Mouse (Mus musculus) lung, embryonic 16.5 days (tissue): ENCODE data around the gene Ciao1. TPM values are rescaled to one million over a fixed set of nuclear protein-coding genes. Genes with fewer than 3 reads are reported as not detected.
"Not testable (repeated sequence)": the region's sequence is repeated elsewhere in the genome, so short reads cannot be mapped to it uniquely, and the experiment has no call there.

Experiments
- ATAC-seq: fragments of 200-750 bp; cut with Nextera tagmentation; 2 replicates; pipeline ENCODE4 v1.8.0; 2017; ENCODE audit warnings: low read depth, mild to moderate bottlenecking, moderate library complexity
- H3K27ac ChIP-seq: fragments of 300-500 bp; sonication (generic); 2 replicates; pipeline ENCODE4 v1.5.1; 2014; ENCODE audit warnings: mild to moderate bottlenecking, control low read depth, low read length
- H3K27me3 ChIP-seq: fragments of 300-500 bp; sonication (generic); 2 replicates; pipeline ENCODE4 v1.6.1; 2014; ENCODE audit warnings: low read depth, low read length, mixed read lengths; ENCODE audit not compliant: control insufficient read depth, insufficient read depth
- H3K36me3 ChIP-seq: fragments of 300-500 bp; sonication (generic); 2 replicates; pipeline ENCODE4 v1.6.1; 2014; ENCODE audit warnings: low read length; ENCODE audit not compliant: control insufficient read depth, insufficient read depth
- H3K4me1 ChIP-seq: fragments of 300-500 bp; sonication (generic); replicated peaks from 2 replicates; pipeline ENCODE4 v1.6.1; 2014; ENCODE audit warnings: low read length, mixed read lengths; ENCODE audit not compliant: control insufficient read depth, insufficient read depth
- H3K4me2 ChIP-seq: fragments of 300-500 bp; sonication (generic); 2 replicates; pipeline ENCODE4 v1.6.1; 2014; ENCODE audit warnings: low read depth, low read length, control low read depth
- H3K4me3 ChIP-seq: fragments of 300-500 bp; sonication (generic); 2 replicates; pipeline ENCODE4 v1.5.1; 2014; ENCODE audit warnings: mild to moderate bottlenecking, low read length, control low read depth
- H3K9ac ChIP-seq: fragments of 300-500 bp; sonication (generic); 2 replicates; pipeline ENCODE4 v1.6.1; 2014; ENCODE audit warnings: low read length, control low read depth
- H3K9me3 ChIP-seq: fragments of 300-500 bp; sonication (generic); 2 replicates; pipeline ENCODE4 v1.6.1; 2016; ENCODE audit warnings: low read length; ENCODE audit not compliant: control insufficient read depth
- WGBS: fragments of 180-500 bp; shearing (Covaris S2); extraction: QIAGEN DNeasy Blood & Tissue Kit; methylation state at CpG from one replicate; pipeline ENCODE4 v1.1.7; 2014; 5-methylcytosine and 5-hydroxymethylcytosine counted together
- polyA plus RNA-seq: library from polyadenylated mRNA; unstranded; fragments of >200 nt; fragmentation: Nextera tagmentation; extraction: Ambion mirVana; gene quantifications from 2 replicates; pipeline ENCODE4 v1.2.1, GENCODE M21; 2015

Ciao1 gene
- polyA plus RNA-seq = 69.9 and 75.9 TPM in 2 replicates

DNA sequence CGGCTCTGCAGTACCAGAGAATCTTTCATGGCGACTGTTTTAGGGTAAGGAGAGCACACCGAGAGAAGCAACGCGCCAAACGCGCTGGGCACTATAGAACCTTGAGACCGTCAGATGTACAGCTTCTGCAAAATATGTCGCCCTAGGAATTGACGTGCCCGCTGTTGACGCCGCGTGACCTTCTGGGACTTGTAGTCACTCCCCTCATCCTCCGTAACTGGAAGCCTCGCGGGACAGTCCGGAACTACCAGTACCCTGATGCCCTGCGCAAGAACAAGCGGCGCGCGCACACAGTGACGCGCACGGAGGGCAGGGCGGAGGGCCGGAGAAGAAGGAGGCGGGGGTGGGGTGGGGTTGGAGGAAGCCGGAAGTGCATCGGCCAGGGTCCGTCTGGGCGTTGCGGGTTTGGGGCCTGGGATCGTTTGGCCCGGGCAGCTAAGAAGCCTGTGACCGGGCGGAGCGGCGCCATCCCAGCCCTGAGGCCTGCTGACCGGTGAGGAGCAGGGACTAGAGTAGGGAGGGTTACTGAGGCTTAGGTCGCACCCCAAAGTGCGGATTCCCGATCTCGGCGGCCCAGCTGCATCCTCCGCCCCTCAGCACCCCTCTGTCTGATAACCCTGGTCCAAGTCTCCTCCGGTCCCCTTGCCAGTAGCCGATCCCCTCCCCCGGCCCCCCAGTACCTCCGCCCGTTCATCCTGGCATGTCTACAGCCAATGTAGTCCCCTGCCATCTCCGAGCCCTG, at the start of gene Ciao1, which contains the start of gene Tmem127:
Gene Ciao1 (minus strand): TSS at position 225 of the 742 bp plus-strand sequence.
Gene Tmem127 (plus strand): TSS at position 317 of the 742 bp plus-strand sequence.
- Histone ChIP-seq H3K4me2 (peak within 1 kb of the TSS; percentile 95), H3K4me1 (peaks cover 16% of the 10 kb centered on the region), H3K9ac (peak within 1 kb of the TSS; percentile 96), H3K27me3 (no peaks in the 10 kb centered on the region), H3K36me3 (peaks cover 13% of the 10 kb centered on the region), H3K4me3 (peak within 1 kb of the TSS; percentile 93), H3K27ac (peak within 1 kb of the TSS; percentile 38; the same call in 1 of the 2 replicates), H3K9me3 (no peaks in the 10 kb centered on the region)
- peak; percentile 99 for ATAC-seq
- WGBS = under 1% methylated on average over 53 of the region's 53 CpGs

- Histone ChIP-seq H3K9me3 (no peaks in the 10 kb centered on the region), H3K4me3 (no peak overlapping the region), H3K4me2 (no peak overlapping the region), H3K27ac (no peak overlapping the region), H3K4me1 (no peaks in the 10 kb centered on the region), H3K27me3 (no peaks in the 10 kb centered on the region), H3K36me3 (peaks cover 37% of the 10 kb centered on the region), H3K9ac (no peak overlapping the region)
- 93% methylated on average over 7 of the region's 7 CpGs for WGBS
- ATAC-seq = no peak
These were observed 49.6 kb upstream of the Ciao1 start for GRCm38 (mm10) chr2:127297001-127297805.

DNA sequence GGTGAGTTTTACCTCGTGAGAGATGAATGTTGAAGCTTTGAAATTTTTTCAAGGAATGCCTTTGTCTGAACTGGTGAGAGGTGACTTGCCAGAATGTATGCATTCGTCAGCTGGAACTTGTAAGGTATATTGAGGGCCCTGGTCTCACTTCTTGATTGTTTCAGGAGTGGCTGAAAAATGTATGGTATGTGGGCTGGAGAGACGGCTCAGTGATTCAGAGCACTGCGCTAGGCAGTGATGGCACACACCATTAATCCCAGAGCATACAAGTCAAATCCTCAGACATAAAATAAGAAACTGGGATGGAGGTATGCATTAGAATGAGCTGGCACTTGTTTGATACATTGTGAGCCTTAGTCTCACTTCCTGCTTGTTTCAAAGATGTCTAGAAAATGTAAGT, 44.6 kb upstream of the Ciao1 start:
- 0 out of 2 replicates have a peak, but pooled peaks have one; percentile 36 for ATAC-seq
- Histone ChIP-seq H3K9ac (no peak overlapping the region), H3K27me3 (no peaks in the 10 kb centered on the region), H3K4me1 (no peaks in the 10 kb centered on the region), H3K9me3 (no peaks in the 10 kb centered on the region), H3K4me2 (no peak overlapping the region), H3K4me3 (no peak overlapping the region), H3K27ac (no peak overlapping the region), H3K36me3 (peaks cover 21% of the 10 kb centered on the region)
- WGBS = 57% methylated on average over 4 of the region's 4 CpGs

DNA sequence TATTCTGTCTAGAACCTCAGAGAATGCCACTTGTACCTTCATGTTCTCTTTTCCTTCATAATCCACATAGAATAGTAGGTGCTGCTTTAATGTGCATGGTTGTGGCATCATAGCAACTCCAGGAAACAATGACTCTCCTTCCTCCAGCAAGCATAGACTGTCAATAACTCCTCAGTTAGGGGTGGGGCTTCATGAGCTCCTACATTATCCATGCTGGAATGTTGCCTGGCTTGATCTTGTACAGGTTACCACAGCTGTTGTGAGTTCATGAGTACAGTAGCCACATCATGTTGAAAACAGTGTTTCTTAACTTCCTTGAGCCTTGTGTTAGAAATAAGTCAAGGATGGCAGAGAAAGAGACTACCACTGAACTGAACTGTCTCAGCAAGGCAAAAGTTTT, 30.5 kb upstream of the Ciao1 start:
- Histone ChIP-seq H3K4me1 (no peaks in the 10 kb centered on the region; the same call in 1 of the 2 replicates), H3K27ac (no peak overlapping the region), H3K36me3 (no peaks in the 10 kb centered on the region), H3K4me2 (no peak overlapping the region), H3K9me3 (no peaks in the 10 kb centered on the region), H3K9ac (no peak overlapping the region), H3K4me3 (no peak overlapping the region), H3K27me3 (no peaks in the 10 kb centered on the region)
- no peak for ATAC-seq

DNA sequence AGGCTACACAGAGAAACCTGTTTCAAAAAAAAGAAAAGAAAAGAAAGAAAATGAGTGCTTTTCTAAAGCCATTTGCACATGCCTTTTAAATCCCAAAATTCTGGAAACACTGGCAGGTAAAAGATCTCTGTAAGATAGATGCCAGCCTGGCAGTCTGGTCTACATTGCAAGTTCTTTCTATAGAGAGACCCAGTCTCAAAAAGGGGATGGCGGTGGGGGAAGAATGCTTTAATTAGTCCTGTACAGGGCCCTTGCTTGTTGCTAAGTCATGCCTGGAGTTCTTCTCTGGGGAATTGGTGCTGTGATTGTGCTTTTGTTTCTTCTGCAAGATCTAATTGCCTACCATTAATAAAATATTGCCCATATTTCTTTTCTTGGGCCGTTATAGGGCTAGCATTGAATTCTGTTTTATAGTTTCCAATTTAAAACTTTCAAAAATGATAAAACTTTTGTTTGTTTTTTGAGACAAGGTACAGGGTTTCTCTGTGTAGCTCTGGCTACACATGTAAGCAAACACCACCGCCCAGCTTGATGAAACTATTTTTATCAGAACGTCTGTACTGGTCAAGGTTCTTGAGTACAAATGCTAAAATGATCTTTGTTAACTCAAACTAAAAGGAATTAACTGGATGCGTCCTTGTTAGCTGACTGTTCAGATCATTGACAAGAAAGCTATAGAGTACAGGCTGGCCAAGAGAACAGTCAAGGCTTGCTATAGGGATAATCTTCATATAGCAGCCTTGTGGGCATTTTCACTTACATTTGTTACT, 28.1 kb upstream of the Ciao1 start:
- WGBS = 76% methylated on average over 5 of the region's 5 CpGs
- H3K4me1 ChIP-seq = peaks cover 4% of the 10 kb centered on the region
- no peak overlapping the region for H3K27ac ChIP-seq
- no peak overlapping the region for H3K4me3 ChIP-seq
- ATAC-seq = no peak
- no peak overlapping the region for H3K4me2 ChIP-seq
- no peaks in the 10 kb centered on the region for H3K27me3 ChIP-seq
- no peak overlapping the region for H3K9ac ChIP-seq
- no peaks in the 10 kb centered on the region for H3K9me3 ChIP-seq
- no peaks in the 10 kb centered on the region for H3K36me3 ChIP-seq

DNA sequence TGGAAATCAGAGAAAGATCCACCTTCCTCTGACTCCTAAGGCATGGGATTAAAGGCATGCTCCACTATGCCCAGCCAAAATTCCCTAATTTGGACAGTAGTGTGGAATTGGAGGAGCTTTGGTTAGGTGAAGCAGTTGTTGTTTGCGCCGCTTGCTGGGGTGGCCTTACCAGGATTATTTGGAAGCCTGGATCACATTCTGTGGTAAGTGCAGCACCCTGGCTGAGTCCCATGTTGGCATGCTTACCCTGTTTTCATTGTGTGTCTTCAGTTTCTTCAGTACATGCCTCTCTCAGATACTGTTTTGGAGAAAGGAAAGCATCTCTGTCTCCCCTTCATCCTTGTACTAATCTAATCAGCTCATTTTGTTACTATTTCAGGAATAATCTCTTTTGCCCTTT, 27.0 kb upstream of the Ciao1 start:
- Histone ChIP-seq H3K4me1 (peaks cover 4% of the 10 kb centered on the region), H3K36me3 (no peaks in the 10 kb centered on the region), H3K9me3 (no peaks in the 10 kb centered on the region), H3K9ac (no peak overlapping the region), H3K4me3 (no peak overlapping the region), H3K27me3 (no peaks in the 10 kb centered on the region), H3K4me2 (no peak overlapping the region), H3K27ac (no peak overlapping the region)
- no peak for ATAC-seq
- 82% methylated on average over 2 of the region's 2 CpGs for WGBS

DNA sequence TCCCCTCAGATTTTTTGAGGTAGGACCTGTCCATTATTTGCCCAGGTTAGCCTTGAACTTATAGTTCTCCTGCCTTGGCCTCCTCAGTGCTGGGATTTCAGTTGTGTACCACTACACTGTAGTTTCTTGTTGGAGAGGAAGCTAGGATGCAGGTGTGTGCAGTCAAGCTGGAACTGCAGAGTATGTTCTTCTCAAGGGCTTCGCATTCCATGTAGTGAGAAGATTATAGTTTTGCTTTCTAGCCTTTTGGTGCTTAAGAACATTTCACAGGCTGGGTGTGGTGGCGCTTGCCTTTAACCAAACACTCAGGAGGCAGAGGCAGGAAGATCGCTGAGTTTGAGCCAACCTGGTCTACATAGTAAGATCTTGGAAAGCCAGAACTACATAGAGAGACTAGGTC, 25.2 kb upstream of the Ciao1 start:
- no peaks in the 10 kb centered on the region for H3K27me3 ChIP-seq
- H3K9ac ChIP-seq = no peak overlapping the region
- ATAC-seq = no peak
- H3K4me2 ChIP-seq = no peak overlapping the region
- 97% methylated on average over 3 of the region's 3 CpGs for WGBS
- H3K36me3 ChIP-seq = no peaks in the 10 kb centered on the region
- peaks cover 4% of the 10 kb centered on the region for H3K4me1 ChIP-seq
- no peak overlapping the region for H3K27ac ChIP-seq
- H3K9me3 ChIP-seq = no peaks in the 10 kb centered on the region
- H3K4me3 ChIP-seq = no peak overlapping the region

- H3K9me3 ChIP-seq, H3K4me3 ChIP-seq, H3K36me3 ChIP-seq, H3K27me3 ChIP-seq, H3K9ac ChIP-seq, ATAC-seq, H3K4me1 ChIP-seq, H3K27ac ChIP-seq: not testable (repeated sequence)
- WGBS = 84% methylated on average over 4 of the region's 4 CpGs
- H3K4me2 ChIP-seq = peak overlapping the region; percentile 79; the same call in 1 of the 2 replicates
These were observed 24.4 kb upstream of the Ciao1 start for GRCm38 (mm10) chr2:127272049-127272448.
